Mouse (Mus musculus) megakaryocyte, embryonic 14.5 days (primary cell): ENCODE measurements around the gene Dpp6. TPM values are rescaled to one million over a fixed set of nuclear protein-coding genes. Genes with fewer than 3 reads are reported as not detected.

Experiments used
- H3K27me3 ChIP-seq: replicated peaks from 2 replicates; pipeline ENCODE3; 2012; ENCODE audit warnings: inconsistent platforms
- H3K36me3 ChIP-seq: replicated peaks from 2 replicates; pipeline ENCODE3; 2012; ENCODE audit warnings: low read length, inconsistent platforms, mixed read lengths
- H3K4me1 ChIP-seq: 2 replicates; pipeline ENCODE4 v1.6.1; 2012; ENCODE audit warnings: inconsistent platforms
- H3K4me3 ChIP-seq: replicated peaks from 2 replicates; pipeline ENCODE3; 2012; ENCODE audit warnings: moderate library complexity, mild to moderate bottlenecking, inconsistent platforms
- H3K9me3 ChIP-seq: 2 replicates; pipeline ENCODE4 v1.6.1; 2012; ENCODE audit warnings: inconsistent platforms
- FLI1 ChIP-seq: IDR thresholded peaks from 2 replicates; pipeline ENCODE4 v1.6.1; 2012; ENCODE audit warnings: low read length, inconsistent platforms, mixed read lengths
- GATA1 ChIP-seq: IDR thresholded peaks from 3 replicates; pipeline ENCODE4 v1.6.1; 2012; ENCODE audit warnings: mixed read lengths, low read length, inconsistent platforms, borderline replicate concordance
- polyA plus RNA-seq: library from polyadenylated mRNA; stranded (reverse); fragments of >175 nt; gene quantifications from 2 replicates; pipeline ENCODE4 v1.2.3, GENCODE M21; 2012; ENCODE audit warnings: low replicate concordance; ENCODE audit not compliant: insufficient read depth

The Dpp6 gene
- polyA plus RNA-seq, 1 experiment = 0.12 TPM

DNA sequence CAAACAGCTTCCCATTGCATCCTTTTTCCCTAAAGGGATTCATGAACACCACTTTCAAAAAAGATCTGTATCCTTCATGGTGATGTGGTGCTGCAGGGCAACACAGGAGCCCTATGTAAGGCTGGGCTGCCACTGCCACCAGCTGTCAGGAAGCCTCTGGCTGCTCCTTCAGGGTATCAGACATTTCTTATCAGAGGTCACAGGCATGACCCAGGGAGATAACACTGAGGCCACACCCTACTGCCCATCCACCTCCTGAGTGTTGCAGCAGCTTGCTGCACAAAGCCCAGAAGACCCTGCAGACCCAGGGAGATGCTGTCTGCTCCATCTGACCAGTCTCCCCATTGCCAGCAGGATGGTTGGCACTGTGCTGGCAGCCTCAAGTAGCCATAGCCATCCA, 841.6 kb downstream of the Dpp6 start:
- H3K4me1 ChIP-seq = no peaks in the 10 kb centered on the region
- peaks cover 3% of the 10 kb centered on the region for H3K27me3 ChIP-seq
- H3K4me3 ChIP-seq = no peak overlapping the region
- no peaks in the 10 kb centered on the region; the same call in 1 of the 2 replicates for H3K9me3 ChIP-seq
- H3K36me3 ChIP-seq = no peaks in the 10 kb centered on the region
- TF ChIP-seq GATA1 (no peak), FLI1 (no peak)

GRCm38 (mm10) chr5:27659019-27659418, 842.0 kb downstream of the Dpp6 start:
- peaks cover 3% of the 10 kb centered on the region for H3K27me3 ChIP-seq
- H3K4me1 ChIP-seq = no peaks in the 10 kb centered on the region
- H3K36me3 ChIP-seq = no peaks in the 10 kb centered on the region
- H3K4me3 ChIP-seq = no peak overlapping the region
- no peak for TF ChIP-seq GATA1
- no peak for TF ChIP-seq FLI1
- H3K9me3 ChIP-seq = no peaks in the 10 kb centered on the region; the same call in 1 of the 2 replicates

- no peaks in the 10 kb centered on the region for H3K4me1 ChIP-seq
- TF ChIP-seq FLI1 (no peak), GATA1 (no peak)
These were observed 842.8 kb downstream of the Dpp6 start for GRCm38 (mm10) chr5:27659781-27660180.

DNA sequence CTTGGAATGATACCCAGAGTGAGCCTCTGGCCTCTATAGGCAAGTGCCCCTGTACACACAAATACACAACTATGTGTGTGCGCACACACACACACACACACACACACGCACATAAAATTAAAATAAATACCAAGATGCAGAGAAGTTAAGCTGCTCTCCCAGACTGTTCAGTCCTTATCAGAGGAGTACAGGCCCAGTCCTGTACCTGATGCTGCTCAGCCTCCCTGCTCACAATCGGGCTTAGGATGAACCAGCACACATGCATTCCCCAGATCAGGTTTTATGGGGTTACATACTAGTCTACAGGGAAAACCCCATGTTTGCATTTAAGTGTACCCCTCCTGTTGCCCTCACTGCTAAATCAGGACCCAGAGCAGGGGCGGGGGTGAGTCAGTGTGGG, 847.1 kb downstream of the Dpp6 start:
- Histone ChIP-seq H3K4me3 (peak overlapping the region; percentile 12), H3K9me3 (no peaks in the 10 kb centered on the region; the same call in 1 of the 2 replicates), H3K36me3 (no peaks in the 10 kb centered on the region), H3K27me3 (no peaks in the 10 kb centered on the region), H3K4me1 (no peaks in the 10 kb centered on the region)
- no peak for TF ChIP-seq FLI1
- no peak for TF ChIP-seq GATA1

More at GRCm38 (mm10) chr5:27659781-27660180, 842.8 kb downstream of the Dpp6 start:
- H3K36me3 ChIP-seq = no peaks in the 10 kb centered on the region
- no peaks in the 10 kb centered on the region; the same call in 1 of the 2 replicates for H3K9me3 ChIP-seq
- H3K4me3 ChIP-seq = no peak overlapping the region
- H3K27me3 ChIP-seq = peaks cover 3% of the 10 kb centered on the region

DNA sequence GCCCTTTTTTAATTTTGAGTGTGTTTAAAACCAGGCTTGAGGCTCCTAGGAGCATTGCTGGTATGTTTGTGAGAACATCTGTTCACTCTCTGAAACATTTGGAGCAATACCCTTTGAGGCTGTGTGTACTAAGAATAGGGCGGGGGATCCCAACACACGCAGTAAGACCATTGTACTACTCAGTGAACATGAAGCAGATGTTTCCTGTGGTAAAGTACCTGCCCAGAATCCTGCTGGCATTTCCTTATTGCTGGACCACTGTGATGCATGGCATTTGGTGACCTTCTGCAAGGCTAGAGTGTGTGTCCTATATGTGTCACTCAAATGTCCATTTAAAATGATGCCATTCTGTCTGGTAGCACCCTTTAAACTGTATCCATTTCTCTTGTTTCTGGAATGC, 854.5 kb downstream of the Dpp6 start:
- Histone ChIP-seq H3K9me3 (no peaks in the 10 kb centered on the region), H3K27me3 (no peaks in the 10 kb centered on the region), H3K36me3 (no peaks in the 10 kb centered on the region), H3K4me1 (no peaks in the 10 kb centered on the region), H3K4me3 (no peak overlapping the region)
- no peak for TF ChIP-seq GATA1
- no peak for TF ChIP-seq FLI1

DNA sequence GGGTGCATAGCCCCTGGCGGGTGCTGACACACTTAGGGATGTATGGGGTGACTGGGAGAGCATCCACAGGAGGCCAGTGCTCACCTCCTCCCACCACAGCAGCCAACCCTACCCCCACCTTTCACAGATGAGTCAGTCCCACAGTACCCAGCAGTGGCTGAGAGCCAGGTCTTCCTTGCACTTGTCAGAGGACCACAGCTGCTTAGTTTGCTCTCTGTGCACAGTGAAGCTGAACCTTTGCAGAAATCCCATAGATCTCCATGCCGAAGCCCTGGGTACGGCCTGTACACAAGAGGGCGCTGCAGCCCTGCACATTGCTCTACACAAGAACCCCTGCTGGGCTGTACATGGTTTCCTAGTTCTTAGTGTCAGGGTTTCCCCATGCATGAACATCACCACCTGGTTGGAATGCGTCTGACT, 860.3 kb downstream of the Dpp6 start:
- Histone ChIP-seq H3K4me1 (peaks cover 3% of the 10 kb centered on the region; the same call in 1 of the 2 replicates), H3K4me3 (no peak overlapping the region), H3K27me3 (peaks cover 2% of the 10 kb centered on the region), H3K36me3 (no peaks in the 10 kb centered on the region), H3K9me3 (peaks cover 6% of the 10 kb centered on the region; the same call in 1 of the 2 replicates)
- TF ChIP-seq GATA1 (no peak), FLI1 (no peak)

DNA sequence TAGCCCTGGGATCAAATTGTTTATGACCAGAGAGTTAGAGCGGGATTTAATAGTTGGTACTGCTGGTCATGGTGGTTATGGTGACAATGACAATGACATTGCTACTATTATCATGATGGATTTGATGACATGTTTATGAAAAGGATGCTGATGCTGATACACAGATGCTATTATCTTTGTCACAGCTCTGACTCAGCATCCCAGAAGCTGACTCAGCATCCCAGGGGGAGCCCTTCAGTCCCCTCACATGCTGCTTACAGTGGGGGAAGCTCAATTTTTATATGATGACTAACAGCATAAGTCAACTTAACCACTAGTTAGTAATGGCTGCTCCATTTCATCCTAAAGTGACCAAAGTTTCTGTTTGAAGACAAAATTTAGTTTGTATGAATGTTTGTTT, 862.1 kb downstream of the Dpp6 start:
- peaks cover 2% of the 10 kb centered on the region for H3K27me3 ChIP-seq
- TF ChIP-seq FLI1 (no peak), GATA1 (no peak)
- no peak overlapping the region for H3K4me3 ChIP-seq
- H3K9me3 ChIP-seq = peaks cover 6% of the 10 kb centered on the region; the same call in 1 of the 2 replicates
- no peaks in the 10 kb centered on the region for H3K36me3 ChIP-seq
- H3K4me1 ChIP-seq = peaks cover 3% of the 10 kb centered on the region; the same call in 1 of the 2 replicates

- TF ChIP-seq FLI1 (no peak), GATA1 (no peak)
- peaks cover 2% of the 10 kb centered on the region for H3K27me3 ChIP-seq
- no peak overlapping the region for H3K4me3 ChIP-seq
- peaks cover 6% of the 10 kb centered on the region; the same call in 1 of the 2 replicates for H3K9me3 ChIP-seq
- H3K36me3 ChIP-seq = no peaks in the 10 kb centered on the region
- H3K4me1 ChIP-seq = peaks cover 3% of the 10 kb centered on the region; the same call in 1 of the 2 replicates
These were observed 863.5 kb downstream of the Dpp6 start for GRCm38 (mm10) chr5:27680476-27680875.

DNA sequence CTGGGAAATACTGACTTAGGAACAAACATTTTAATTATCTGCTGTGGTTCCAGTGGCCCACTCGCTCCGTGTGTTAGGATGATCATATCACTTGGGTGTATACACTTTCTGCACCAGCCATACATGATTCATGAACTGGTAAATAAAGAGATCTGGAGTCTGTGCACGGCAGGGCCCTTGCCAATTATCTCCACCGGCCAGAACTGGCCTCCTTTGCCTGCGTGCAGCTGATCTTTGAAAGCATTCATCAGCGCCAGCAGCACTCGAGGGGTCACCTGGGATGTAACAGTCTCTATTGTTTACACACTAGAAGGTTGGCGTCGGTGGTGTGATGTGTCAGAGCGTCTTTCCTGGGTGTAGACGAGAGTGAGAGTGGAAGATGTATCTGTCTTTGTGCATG, 868.2 kb downstream of the Dpp6 start:
- TF ChIP-seq FLI1 = no peak
- TF ChIP-seq GATA1 = no peak
- H3K36me3 ChIP-seq = no peaks in the 10 kb centered on the region
- H3K27me3 ChIP-seq = peaks cover 2% of the 10 kb centered on the region
- no peak overlapping the region for H3K4me3 ChIP-seq
- H3K4me1 ChIP-seq = peaks cover 3% of the 10 kb centered on the region; the same call in 1 of the 2 replicates
- H3K9me3 ChIP-seq = peaks cover 21% of the 10 kb centered on the region

DNA sequence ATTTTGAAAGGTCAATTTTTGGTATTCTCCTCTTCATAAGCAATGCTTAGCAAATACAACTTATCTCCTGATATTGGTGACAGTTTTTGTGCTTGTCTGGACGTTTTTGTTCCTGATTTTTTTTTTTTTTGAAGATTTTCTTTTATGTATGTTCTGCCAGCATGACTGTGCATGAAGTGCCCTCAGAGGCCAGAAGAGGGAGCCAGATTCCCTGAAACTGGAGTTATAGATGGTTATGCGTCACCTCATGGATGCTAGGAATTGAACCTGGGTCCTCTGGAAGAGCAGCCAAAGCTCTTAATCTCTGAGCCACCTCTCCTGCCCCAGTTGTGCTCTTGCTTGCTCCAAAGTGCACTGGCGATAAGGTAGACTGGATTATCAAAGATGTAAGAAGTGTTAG, 868.9 kb downstream of the Dpp6 start:
- no peak for TF ChIP-seq FLI1
- TF ChIP-seq GATA1 = no peak
- Histone ChIP-seq H3K9me3 (peaks cover 24% of the 10 kb centered on the region), H3K27me3 (peaks cover 2% of the 10 kb centered on the region)

More for the DNA sequence above, 868.9 kb downstream of the Dpp6 start:
- H3K4me1 ChIP-seq = peaks cover 3% of the 10 kb centered on the region; the same call in 1 of the 2 replicates
- H3K4me3 ChIP-seq = no peak overlapping the region
- H3K36me3 ChIP-seq = no peaks in the 10 kb centered on the region
